Mouse (Mus musculus) embryo, embryonic 9.5 days (tissue): ENCODE data around the gene Hoxd4.

ENCODE experiments used
- DNase-seq: peaks from one replicate; pipeline ENCODE4 v3.0.0-alpha.2; 2017; ENCODE audit errors: extremely low spot score

The Hoxd4 gene

GRCm38 (mm10) chr2:74706393-74706960 lies 5.3 kb upstream of the Hoxd4 start:
- DNase-seq: no peak

DNA sequence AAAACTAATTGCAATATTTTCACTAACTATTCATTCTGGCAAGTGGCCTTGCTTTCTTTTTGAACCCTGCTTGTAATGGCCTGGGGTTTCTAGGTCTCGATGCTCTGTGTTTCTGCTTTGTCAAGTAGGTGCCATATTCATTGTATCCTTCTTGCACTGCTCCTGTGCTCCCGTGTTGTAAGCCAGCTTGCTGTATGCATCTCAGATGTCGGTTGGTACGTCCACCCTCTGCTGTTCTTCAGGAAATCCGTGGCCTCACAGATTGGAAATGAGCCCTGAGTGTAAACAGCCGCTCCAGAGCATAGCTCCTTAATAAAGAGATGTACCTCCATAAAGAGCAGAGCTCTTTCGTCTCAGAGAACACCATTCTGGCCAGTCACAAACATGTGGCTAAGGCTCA lies 4.1 kb upstream of the Hoxd4 start:
- no peak for DNase-seq

- no peak for DNase-seq
These were observed 3.1 kb upstream of the Hoxd4 start for GRCm38 (mm10) chr2:74708676-74709075.

DNA sequence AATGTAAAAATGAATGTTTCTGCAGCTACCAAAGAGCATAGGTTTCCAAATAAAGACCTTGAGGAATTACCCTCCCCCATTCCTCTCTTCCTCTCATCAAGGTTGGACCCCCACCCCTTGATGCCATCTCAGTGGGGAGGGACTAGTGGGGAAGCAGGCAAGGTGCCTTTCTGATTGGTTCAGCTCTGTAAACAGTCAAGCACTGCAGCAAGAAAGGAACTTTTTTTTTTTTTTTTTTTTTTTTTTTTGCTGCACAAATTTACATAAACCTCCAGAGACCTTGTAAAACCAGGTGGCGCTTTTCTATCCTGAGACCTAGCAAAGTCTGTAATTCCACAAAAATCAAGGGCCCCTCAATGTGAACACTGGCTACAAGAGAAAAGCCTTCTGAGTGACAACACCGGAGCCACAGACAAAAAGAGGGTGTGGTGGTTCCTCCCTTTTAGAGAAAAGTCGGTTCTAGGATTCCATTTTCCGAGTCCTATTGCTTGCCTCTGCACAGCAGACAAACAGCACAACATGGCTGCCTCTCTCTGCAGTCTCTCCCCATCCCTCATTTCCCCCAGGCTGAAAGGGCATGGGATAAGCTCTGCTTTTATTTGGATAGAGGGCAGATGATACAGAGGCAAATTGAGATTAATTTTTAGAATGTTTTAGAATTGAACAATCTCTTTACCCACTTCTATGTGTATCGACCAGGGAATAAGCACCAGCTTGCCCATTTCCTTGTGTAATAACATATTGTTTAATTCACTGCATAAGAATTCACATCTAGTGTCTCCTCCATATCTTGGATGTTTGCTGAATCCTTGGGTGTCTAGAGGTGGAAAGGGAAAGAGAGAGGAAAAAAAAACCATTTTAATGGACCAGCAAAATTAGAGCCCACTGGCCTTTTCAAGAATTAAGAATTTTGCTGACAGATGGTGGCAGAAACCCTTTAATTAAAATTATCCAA lies 2.0 kb upstream of the Hoxd4 start:
- no peak for DNase-seq

- no peak for DNase-seq
These were observed 693 bp upstream of the Hoxd4 start for GRCm38 (mm10) chr2:74710929-74711543.

GRCm38 (mm10) chr2:74713239-74714150 lies 1.8 kb downstream of the Hoxd4 start:
- DNase-seq: no peak

DNA sequence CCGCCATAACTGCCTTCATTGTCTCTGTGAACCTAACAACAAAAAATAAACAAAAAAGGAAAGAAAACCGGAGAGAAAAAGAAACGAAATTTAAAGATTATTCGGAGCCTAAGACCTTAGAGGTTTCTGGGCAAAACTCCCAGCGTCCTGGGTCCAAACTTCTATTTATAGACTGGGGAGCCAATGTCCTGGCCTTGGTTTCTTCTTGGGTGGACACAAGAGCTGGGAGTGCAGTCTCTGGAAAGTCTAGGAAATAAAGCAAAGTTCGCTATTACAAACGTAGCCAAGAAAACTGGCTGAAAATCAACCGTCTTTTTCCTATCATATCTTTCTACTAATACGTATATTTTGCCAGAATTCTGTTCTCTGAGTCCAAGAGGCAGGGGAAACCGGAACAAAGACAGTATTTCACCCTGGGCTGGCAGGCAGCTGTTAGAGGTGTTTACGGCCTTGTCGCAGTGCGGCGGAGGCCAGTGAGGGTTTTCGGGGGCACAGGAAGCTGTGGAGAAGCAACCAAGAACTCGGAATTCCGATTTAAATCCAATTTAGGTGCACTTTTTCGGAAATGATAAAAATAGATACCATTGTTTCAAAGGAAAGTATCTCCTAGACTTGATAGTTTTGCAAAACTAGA lies 2.5 kb downstream of the Hoxd4 start:
- DNase-seq: no peak

- DNase-seq: no peak
These were observed 3.2 kb downstream of the Hoxd4 start for GRCm38 (mm10) chr2:74714881-74715280.

- peak; percentile 91 for DNase-seq
These were observed 3.9 kb downstream of the Hoxd4 start for GRCm38 (mm10) chr2:74715504-74716241.

DNA sequence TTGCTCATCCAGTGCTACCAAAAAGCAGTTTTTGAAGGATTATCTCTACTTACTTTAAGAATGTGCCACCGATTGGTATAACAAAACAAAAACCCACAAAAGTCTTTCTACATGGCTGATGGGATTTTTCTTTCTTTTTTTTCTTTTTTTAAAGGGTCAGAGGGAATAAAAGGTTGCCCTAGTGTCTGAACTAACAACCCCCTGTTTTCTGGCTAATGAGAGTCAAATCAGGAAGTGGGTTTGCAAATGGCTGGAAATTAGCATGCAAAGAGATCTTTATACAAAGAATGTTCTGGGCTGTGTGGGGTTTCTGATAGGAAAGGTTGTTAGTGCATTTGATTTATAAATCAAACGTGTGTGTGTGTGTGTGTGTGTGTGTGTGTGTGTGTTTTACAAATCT lies 8.7 kb downstream of the Hoxd4 start:
- DNase-seq: no peak

- no peak for DNase-seq
These were observed 9.3 kb downstream of the Hoxd4 start for GRCm38 (mm10) chr2:74720955-74721491.

- no peak for DNase-seq
These were observed 10.2 kb downstream of the Hoxd4 start for GRCm38 (mm10) chr2:74721882-74722281.

DNA sequence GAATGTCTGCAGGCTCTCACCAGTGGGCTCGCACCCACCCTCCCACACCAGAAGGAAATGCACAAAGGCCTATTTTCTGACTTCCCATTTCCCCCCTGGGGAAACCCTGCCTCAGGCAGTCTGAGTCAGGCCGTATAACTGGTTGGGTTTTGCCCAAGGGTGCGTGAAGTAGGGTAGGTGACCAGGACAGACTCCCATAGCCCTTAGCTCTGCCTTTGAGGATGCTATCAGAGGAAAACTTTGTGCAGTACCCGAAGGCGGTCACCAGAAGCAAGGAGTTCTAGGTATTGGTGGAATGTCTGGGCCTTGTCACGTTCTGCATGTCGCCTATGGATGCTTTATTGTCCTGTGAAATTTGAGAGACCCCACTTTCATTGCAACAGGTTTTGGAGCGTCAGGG lies 11.2 kb downstream of the Hoxd4 start:
- no peak for DNase-seq

GRCm38 (mm10) chr2:74724244-74725015 lies 12.7 kb downstream of the Hoxd4 start:
- DNase-seq: no peak

DNA sequence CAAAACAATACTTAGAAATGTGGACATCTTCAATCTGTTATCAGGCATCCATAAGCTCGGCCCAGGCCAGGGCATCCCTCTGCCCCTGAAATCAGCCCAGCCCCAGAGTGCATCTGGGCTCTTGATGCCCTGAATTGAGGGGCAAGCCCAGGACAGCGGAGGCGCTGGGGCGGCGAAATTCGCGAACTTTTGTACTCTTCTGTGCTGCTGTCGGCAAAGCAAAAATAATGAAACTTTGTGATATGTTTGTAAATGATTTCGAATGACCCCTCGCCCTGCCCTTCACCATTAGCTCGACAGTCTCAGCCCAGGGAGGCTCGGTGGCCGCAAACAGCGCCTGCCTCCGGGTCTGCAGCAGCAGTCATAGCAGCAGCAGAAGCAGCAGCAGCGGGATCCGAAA lies 13.4 kb downstream of the Hoxd4 start:
- DNase-seq: no peak

GRCm38 (mm10) chr2:74726551-74726950 lies 14.8 kb downstream of the Hoxd4 start, which contains the start of gene Gm28230:
Gene Gm28230 (plus strand): TSS chr2:74726728.
- peak; percentile 45 for DNase-seq

DNA sequence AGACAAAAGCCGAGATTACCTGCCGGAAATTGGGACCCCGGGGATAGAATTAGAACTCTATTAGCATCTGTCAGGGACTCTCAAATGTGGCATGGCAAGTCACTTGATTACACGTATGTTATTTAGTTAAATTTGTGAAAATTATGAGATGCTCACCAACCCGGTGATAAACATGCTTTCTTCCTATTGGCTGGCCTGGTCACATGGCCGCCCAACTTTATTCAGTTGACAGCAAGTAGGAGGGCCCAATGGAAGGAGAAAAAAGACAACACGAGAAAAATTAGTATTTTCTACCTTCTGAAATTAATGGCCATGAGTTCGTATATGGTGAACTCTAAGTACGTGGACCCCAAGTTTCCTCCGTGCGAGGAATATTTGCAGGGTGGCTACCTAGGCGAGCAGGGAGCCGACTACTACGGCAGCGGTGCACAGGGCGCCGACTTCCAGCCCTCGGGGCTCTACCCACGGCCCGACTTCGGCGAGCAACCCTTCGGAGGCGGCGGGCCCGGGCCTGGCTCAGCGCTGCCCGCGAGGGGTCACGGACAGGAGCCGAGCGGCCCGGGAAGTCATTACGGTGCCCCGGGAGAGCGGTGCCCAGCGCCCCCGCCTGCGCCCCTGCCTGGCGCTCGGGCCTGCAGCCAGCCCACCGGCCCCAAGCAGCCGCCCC lies 15.4 kb downstream of the Hoxd4 start:
- peak; percentile 41 for DNase-seq

DNA sequence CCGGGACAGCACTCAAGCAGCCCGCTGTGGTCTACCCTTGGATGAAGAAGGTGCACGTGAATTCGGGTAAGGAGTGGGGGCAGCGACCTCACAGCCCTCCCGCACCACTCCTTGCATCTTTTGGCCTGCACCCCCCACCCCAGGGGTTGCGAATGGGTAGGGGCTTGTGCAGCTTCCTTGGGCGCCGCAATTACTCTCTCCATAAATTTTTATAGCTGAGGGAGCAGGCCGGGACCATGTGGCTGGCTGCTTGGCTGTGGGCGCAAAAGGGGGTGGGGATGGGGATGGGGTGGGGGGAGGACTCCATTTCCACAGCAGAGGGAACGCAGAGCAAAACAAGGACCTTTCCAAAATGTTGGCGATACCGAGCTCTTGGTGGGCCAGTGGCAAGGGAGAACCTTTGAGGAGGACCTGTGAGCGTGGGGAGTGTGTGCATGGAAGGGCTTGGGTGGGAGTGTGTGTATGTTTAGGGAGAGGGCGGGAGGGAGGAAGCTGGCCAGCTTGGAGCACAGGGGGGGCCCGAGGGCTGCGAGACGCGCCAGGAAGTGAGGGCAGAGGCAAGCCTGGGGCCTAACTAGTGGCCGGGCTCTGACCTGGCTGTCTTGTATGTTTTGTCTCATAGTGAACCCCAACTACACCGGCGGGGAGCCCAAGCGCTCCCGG lies 16.0 kb downstream of the Hoxd4 start:
- peak; percentile 58 for DNase-seq
